Mouse (Mus musculus) ES-Bruce4 (cell line): Measurements from ENCODE around the gene Slc37a2. TPM values are rescaled to one million over a fixed set of nuclear protein-coding genes. Genes with fewer than 3 reads are reported as not detected.
A peak's percentile ranks its signal among the peaks of the same experiment; 100 is the strongest.

Source experiments
- H3K27ac ChIP-seq: 2 replicates; pipeline ENCODE4 v1.5.1; 2012; ENCODE audit warnings: low read length, inconsistent platforms; ENCODE audit not compliant: insufficient read depth
- H3K27me3 ChIP-seq: 2 replicates; pipeline ENCODE4 v1.6.1; 2012; ENCODE audit warnings: mild to moderate bottlenecking, low read length, inconsistent platforms; ENCODE audit not compliant: control insufficient read depth, poor library complexity, insufficient read depth, severe bottlenecking
- H3K36me3 ChIP-seq: 2 replicates; pipeline ENCODE4 v1.6.1; 2012; ENCODE audit warnings: inconsistent platforms, mild to moderate bottlenecking, low read length, moderate library complexity; ENCODE audit not compliant: control insufficient read depth, poor library complexity, insufficient read depth, severe bottlenecking
- H3K4me1 ChIP-seq: one replicate; pipeline ENCODE4 v1.8.1; 2011; ENCODE audit warnings: low read length; ENCODE audit not compliant: control insufficient read depth, insufficient read depth
- H3K4me3 ChIP-seq: 2 replicates; pipeline ENCODE4 v1.5.1; 2011; ENCODE audit warnings: low read depth, mild to moderate bottlenecking, low read length
- H3K9ac ChIP-seq: 2 replicates; pipeline ENCODE4 v1.6.1; 2012; ENCODE audit warnings: low read depth, mild to moderate bottlenecking, inconsistent platforms; ENCODE audit not compliant: poor library complexity, severe bottlenecking
- H3K9me3 ChIP-seq: replicated peaks from 2 replicates; pipeline ENCODE4 v1.6.1; 2012; ENCODE audit warnings: mild to moderate bottlenecking, low read length, inconsistent platforms; ENCODE audit not compliant: control insufficient read depth, poor library complexity, insufficient read depth, severe bottlenecking
- CTCF ChIP-seq: IDR thresholded peaks from one replicate; pipeline ENCODE4 v1.8.1; 2011; ENCODE audit warnings: low read depth, low read length
- EP300 ChIP-seq: IDR thresholded peaks from 2 replicates; pipeline ENCODE4 v1.6.1; 2011; ENCODE audit warnings: low read depth, low read length; ENCODE audit not compliant: insufficient read depth
- POLR2A ChIP-seq: IDR thresholded peaks from one replicate; pipeline ENCODE4 v1.8.1; 2011; ENCODE audit warnings: low read length; ENCODE audit not compliant: insufficient read depth
- polyA plus RNA-seq: library from polyadenylated mRNA; stranded (reverse); fragments of >200 nt; gene quantifications from 2 replicates; pipeline ENCODE4 v1.2.4, GENCODE M21; 2011; ENCODE audit warnings: low read depth; ENCODE audit not compliant: missing spikeins, insufficient read depth, insufficient read length

Slc37a2 gene
- polyA plus RNA-seq, 1 experiment, result 2.1 TPM

- peaks cover 2% of the 10 kb centered on the region for H3K4me1 ChIP-seq
- H3K9me3 ChIP-seq, result no peaks in the 10 kb centered on the region
- no peaks in the 10 kb centered on the region for H3K36me3 ChIP-seq
- no peak for TF ChIP-seq POLR2A
- H3K27me3 ChIP-seq, result no peaks in the 10 kb centered on the region
- peak overlapping the region; percentile 13 for H3K9ac ChIP-seq
- H3K4me3 ChIP-seq, result peak overlapping the region; percentile 52
- no peak overlapping the region for H3K27ac ChIP-seq
Observed at GRCm38 (mm10) chr9:37254531-37255110, 917 bp downstream of the Slc37a2 start.

- no peak overlapping the region for H3K9ac ChIP-seq
- no peaks in the 10 kb centered on the region for H3K36me3 ChIP-seq
- peaks cover 8% of the 10 kb centered on the region for H3K4me1 ChIP-seq
- no peak overlapping the region for H3K27ac ChIP-seq
- no peaks in the 10 kb centered on the region for H3K9me3 ChIP-seq
- TF ChIP-seq POLR2A, result no peak
- TF ChIP-seq EP300, result no peak
- no peak for TF ChIP-seq CTCF
- no peak overlapping the region for H3K4me3 ChIP-seq
- no peaks in the 10 kb centered on the region for H3K27me3 ChIP-seq
Observed at GRCm38 (mm10) chr9:37250631-37251030, 4.9 kb downstream of the Slc37a2 start.

- H3K4me3 ChIP-seq, result no peak overlapping the region
- no peaks in the 10 kb centered on the region for H3K9me3 ChIP-seq
- H3K4me1 ChIP-seq, result peaks cover 8% of the 10 kb centered on the region
- H3K27me3 ChIP-seq, result no peaks in the 10 kb centered on the region
- H3K36me3 ChIP-seq, result no peaks in the 10 kb centered on the region
- H3K9ac ChIP-seq, result no peak overlapping the region
- TF ChIP-seq CTCF (no peak), EP300 (no peak), POLR2A (no peak)
- no peak overlapping the region for H3K27ac ChIP-seq
Observed at GRCm38 (mm10) chr9:37249976-37250375, 5.6 kb downstream of the Slc37a2 start.

- Histone ChIP-seq H3K9me3 (no peaks in the 10 kb centered on the region), H3K4me3 (no peak overlapping the region), H3K27me3 (no peaks in the 10 kb centered on the region), H3K4me1 (peaks cover 6% of the 10 kb centered on the region), H3K27ac (no peak overlapping the region), H3K9ac (no peak overlapping the region), H3K36me3 (no peaks in the 10 kb centered on the region)
- TF ChIP-seq EP300, result no peak
- no peak for TF ChIP-seq CTCF
- TF ChIP-seq POLR2A, result no peak
Observed at GRCm38 (mm10) chr9:37248381-37248906, 7.1 kb downstream of the Slc37a2 start.

GRCm38 (mm10) chr9:37247429-37247828 lies 8.1 kb downstream of the Slc37a2 start:
- Histone ChIP-seq H3K27me3 (no peaks in the 10 kb centered on the region), H3K4me3 (no peak overlapping the region), H3K9me3 (no peaks in the 10 kb centered on the region), H3K27ac (no peak overlapping the region), H3K4me1 (peaks cover 6% of the 10 kb centered on the region), H3K9ac (no peak overlapping the region), H3K36me3 (no peaks in the 10 kb centered on the region)
- TF ChIP-seq CTCF (no peak), EP300 (no peak), POLR2A (no peak)

GRCm38 (mm10) chr9:37245810-37246209 lies 9.7 kb downstream of the Slc37a2 start:
- TF ChIP-seq CTCF (no peak), EP300 (no peak), POLR2A (no peak)
- Histone ChIP-seq H3K9ac (no peak overlapping the region), H3K36me3 (no peaks in the 10 kb centered on the region), H3K9me3 (no peaks in the 10 kb centered on the region), H3K4me1 (peaks cover 6% of the 10 kb centered on the region), H3K27me3 (no peaks in the 10 kb centered on the region), H3K27ac (no peak overlapping the region), H3K4me3 (no peak overlapping the region)
